Mouse (Mus musculus) lung, postnatal 0 days (tissue): ENCODE data around the gene Grid2.

Source experiments
- CTCF ChIP-seq: IDR thresholded peaks from 2 replicates; pipeline ENCODE4 v1.5.1; 2016; ENCODE audit warnings: antibody characterized with exemption, mild to moderate bottlenecking
- EP300 ChIP-seq: IDR thresholded peaks from 2 replicates; pipeline ENCODE4 v1.6.1; 2016; ENCODE audit warnings: antibody characterized with exemption, mild to moderate bottlenecking, control low read depth

GRCm38 (mm10) chr6:63381061-63381611 is 125.5 kb downstream of the Grid2 start:
- TF ChIP-seq EP300, result no peak
- peak; percentile 50 for TF ChIP-seq CTCF
